Mouse (Mus musculus) cerebellum, adult 9-10 months (tissue): ENCODE measurements around the gene Mpp6.

Experiments used
- DNase-seq: peaks from one replicate; pipeline ENCODE4 v3.0.0; 2022

The Mpp6 gene

DNA sequence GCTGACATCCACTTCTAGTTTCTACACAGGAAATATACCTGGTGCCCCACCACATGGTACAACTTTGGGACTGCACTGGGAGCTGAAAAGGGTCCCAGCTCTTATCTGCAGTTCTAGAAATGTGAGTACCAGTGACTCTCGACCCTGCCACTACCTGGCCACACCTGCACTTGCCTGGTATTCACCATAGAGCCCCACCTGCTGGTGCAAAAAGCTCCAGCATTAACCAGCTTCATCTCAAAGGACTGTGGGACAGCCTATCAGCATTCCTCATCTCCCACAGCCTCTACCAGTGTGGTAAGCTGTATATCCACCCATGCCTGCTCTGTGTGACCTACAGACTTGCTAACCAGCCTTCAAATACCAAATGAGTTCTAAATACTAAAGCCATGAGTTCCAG, 122.9 kb downstream of the Mpp6 start:
- no peak for DNase-seq

DNA sequence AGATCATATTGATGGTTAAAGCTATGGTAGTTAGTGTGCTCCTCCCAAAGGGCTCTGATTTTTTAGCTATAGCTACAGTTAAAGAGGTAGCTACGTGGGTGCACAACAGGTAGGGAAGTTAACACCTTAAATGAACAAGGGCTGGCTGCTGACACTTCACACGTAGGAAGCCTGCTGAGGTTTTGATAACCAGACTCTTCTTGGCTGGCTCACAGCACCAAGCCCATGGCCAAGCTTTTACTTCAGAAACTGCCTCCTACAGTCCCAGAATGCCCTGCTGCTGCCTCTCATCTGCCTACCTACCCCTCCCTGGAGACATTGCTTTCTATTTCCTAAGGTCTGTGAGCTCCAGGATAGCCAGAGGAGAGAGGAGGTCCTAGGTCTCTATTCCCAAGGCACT, 127.9 kb downstream of the Mpp6 start:
- DNase-seq: no peak

DNA sequence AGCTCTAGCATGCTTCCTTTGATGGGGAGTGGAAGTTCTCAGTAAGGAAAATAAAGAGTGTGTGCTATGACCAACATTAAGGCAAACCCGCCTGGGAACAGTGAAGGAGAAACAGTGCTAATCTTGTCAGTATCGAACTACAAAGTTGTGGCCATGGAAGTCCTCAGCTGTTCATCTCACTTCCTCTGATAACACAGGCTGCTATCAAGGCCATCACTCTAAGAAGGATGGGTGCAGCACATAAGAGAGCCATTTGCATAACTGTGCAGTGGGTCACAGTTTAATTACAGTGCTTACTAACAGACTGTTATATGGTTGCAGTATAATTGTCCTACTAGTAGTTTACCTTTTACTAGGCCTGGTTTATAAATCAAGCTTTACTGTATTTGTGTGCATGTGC, 129.9 kb downstream of the Mpp6 start:
- no peak for DNase-seq

DNA sequence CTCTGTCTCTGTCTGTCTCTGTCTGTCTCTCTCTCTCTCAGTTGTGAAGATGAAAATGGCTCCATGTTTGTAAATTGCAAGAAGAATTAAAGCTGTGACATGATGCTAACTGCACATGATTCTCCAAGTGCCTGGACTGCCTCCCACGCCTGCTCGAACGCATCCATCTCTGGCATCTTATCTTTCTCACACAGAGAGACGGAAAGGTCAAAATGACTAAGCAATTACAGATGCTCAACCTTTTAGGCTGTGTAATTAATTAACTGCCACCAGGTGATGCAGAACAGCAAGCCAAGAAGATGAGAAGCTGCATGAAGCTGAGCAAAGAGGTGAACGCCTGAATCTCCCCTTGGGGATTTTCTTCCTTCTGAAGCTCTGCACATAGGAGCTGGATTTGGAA, 130.4 kb downstream of the Mpp6 start:
- no peak for DNase-seq

DNA sequence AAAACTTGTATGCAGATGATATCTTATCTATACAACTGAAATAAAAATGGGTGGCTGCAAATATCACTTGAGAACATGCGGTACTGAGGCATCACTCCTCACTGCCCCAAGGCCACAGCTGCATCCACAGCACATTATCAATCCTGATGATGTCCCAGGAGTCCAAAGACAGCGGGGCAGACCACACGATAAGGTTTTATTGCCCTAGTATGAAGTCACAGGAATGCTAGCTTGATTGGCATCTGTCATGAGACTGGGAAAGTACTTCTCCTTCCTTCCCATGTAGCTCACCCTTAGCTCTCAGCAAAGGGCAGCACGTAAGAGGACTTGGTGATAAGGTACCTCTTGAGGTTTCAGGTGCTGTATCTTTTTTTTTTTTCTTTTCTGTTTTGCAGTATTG, 134.1 kb downstream of the Mpp6 start:
- DNase-seq: no peak

DNA sequence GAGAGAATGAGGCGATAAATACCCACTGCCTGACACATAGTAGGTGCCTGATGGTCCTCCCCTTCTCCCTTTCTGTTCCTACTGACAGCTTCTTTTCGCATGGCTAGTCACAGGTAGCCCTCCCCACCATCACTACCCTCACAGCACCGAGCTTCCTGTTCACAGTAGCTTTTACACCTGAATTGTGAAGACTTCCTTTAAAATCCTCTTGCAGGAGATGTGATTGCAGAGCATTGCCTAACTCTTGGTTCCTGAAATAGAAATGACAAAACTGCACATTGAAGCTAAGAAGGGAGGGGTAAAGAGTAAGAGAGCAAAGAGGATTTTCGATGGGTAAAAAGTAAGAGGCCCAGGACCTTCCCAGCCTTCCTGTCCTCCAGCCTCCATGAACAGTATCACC, 134.9 kb downstream of the Mpp6 start:
- no peak for DNase-seq

DNA sequence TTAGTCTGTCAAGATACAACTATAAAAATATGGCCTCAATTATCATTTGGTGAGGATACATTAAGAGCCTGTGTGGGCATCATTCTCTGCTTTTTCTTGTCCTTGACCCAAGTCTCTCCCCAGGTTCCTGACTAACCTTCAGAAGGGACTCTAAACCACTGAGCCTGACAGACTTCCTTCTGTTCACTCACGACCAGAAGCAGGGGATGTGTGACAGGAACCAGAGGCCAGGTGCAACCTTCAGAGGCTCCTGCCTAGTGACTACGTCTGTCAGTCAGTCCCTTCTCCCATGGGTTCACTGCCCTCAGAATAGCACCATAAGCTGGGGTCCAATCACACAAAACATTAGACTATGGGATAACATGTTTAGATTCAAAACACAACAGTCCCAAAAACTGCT, 137.3 kb downstream of the Mpp6 start:
- no peak for DNase-seq

DNA sequence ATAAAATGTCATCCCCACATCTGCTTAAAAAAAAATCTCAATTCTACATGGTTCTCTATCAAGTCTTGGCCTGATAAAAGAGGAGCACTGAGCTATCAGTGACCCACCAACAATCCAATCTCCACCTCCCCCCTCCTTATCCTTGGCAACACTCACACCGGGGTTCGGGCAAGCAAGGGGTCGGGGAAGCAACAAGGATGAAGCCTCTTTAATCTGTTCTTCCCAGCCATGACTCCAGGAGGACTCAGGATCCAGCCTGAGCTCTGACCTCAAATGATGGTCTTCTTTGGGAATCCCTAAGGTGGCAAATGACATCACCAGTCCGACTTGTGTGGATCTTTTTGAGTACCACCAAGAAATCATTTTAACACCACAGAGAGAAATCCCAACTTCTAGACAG, 137.8 kb downstream of the Mpp6 start:
- DNase-seq: no peak
